Mouse (Mus musculus): ENCODE measurements around the gene Gipc2. TPM values are rescaled to one million over a fixed set of nuclear protein-coding genes. Genes with fewer than 3 reads are reported as not detected.

Gipc2 gene
- polyA plus RNA-seq, 1 experiment from 2014 or later = 4.1 TPM

DNA sequence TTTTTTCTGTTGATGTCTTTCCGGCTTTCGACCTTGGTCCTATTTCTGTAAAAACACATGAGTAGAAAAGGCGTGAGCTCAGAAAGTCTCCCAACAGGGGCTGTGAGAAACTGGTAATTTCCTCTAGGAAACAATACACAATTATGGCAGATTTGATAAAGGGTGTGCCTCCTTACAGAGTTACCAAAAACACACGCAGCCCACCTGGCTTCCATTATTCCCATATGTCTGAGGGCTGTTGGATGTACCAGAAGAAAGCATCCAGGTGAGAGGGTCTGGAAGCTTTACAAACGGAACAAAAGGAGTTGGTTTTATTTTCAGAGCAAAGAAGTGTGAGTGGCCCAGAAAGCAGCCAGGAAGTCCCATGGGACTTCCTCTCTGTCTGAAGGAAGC lies 58.0 kb downstream of the Gipc2 start:
- no peak for ATAC-seq
- Histone ChIP-seq H3K4me2 (ENCODE audit: low read length) (no peak overlapping the region), H3K27ac (ENCODE audit: low read length) (no peak overlapping the region), H3K9me3 (ENCODE audit: control insufficient read depth, low read length) (no peaks in the 10 kb centered on the region), H3K4me3 (replicated peaks; ENCODE audit: low read length) (no peak overlapping the region), H3K27me3 (replicated peaks; ENCODE audit: control insufficient read depth, insufficient read depth, low read length) (peaks cover 6% of the 10 kb centered on the region), H3K4me1 (replicated peaks; ENCODE audit: control insufficient read depth, insufficient read depth, low read length) (peaks cover 25% of the 10 kb centered on the region), H3K36me3 (ENCODE audit: control insufficient read depth, insufficient read depth) (no peaks in the 10 kb centered on the region), H3K9ac (replicated peaks; ENCODE audit: low read depth, low read length) (no peak overlapping the region)
- WGBS = 70% methylated on average over 5 of the region's 5 CpGs

DNA sequence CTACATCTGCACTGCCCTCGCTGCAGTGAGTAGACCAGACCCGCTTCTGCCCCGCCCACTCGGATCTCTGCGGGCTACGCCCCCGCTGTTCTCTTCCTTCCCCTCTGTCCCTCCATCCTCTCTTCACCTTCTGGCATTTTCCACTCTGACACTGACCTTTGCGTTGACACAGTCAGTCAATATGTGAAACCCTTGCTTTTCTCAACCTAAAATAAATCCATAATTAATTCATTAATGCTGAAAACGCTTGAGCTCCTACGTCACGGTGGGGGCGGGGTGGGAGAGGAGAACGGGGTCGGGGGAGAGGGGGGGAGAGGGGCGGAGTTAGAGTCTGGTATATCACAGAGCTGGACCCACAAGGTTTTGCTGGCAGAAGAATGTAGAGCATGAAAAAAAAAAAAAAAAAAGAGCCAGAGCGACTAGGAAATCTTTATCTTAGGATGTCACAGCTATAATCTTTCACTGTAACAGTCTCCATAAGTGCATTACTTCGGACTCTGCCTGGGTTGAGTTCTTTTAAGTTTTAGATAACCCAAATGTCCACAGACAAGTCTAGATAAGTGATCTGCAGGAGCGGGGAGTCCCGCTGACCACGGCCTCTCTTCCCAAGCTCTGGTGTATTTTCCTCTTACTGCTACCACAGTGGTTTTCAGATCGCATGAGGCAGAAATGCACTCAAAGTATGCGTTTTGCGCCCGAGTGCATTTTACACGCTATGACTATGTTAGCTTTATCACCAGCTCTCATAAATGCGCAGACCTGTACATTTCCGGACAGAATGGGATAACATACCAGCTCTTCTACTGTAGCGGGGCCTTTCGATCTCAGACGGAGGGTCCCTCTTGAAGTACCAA lies 58.7 kb downstream of the Gipc2 start:
- WGBS = 28% methylated on average over 29 of the region's 30 CpGs
- Histone ChIP-seq H3K36me3 (ENCODE audit: control insufficient read depth, insufficient read depth) (no peaks in the 10 kb centered on the region), H3K27me3 (replicated peaks; ENCODE audit: control insufficient read depth, insufficient read depth, low read length) (peaks cover 6% of the 10 kb centered on the region), H3K4me1 (replicated peaks; ENCODE audit: control insufficient read depth, insufficient read depth, low read length) (peaks cover 25% of the 10 kb centered on the region), H3K27ac (ENCODE audit: low read length) (no peak overlapping the region), H3K4me2 (ENCODE audit: low read length) (peak overlapping the region; percentile 68), H3K9me3 (ENCODE audit: control insufficient read depth, low read length) (no peaks in the 10 kb centered on the region), H3K9ac (replicated peaks; ENCODE audit: low read depth, low read length) (peak overlapping the region; percentile 48), H3K4me3 (replicated peaks; ENCODE audit: low read length) (peak overlapping the region; percentile 41)
- ATAC-seq = peak; percentile 57

DNA sequence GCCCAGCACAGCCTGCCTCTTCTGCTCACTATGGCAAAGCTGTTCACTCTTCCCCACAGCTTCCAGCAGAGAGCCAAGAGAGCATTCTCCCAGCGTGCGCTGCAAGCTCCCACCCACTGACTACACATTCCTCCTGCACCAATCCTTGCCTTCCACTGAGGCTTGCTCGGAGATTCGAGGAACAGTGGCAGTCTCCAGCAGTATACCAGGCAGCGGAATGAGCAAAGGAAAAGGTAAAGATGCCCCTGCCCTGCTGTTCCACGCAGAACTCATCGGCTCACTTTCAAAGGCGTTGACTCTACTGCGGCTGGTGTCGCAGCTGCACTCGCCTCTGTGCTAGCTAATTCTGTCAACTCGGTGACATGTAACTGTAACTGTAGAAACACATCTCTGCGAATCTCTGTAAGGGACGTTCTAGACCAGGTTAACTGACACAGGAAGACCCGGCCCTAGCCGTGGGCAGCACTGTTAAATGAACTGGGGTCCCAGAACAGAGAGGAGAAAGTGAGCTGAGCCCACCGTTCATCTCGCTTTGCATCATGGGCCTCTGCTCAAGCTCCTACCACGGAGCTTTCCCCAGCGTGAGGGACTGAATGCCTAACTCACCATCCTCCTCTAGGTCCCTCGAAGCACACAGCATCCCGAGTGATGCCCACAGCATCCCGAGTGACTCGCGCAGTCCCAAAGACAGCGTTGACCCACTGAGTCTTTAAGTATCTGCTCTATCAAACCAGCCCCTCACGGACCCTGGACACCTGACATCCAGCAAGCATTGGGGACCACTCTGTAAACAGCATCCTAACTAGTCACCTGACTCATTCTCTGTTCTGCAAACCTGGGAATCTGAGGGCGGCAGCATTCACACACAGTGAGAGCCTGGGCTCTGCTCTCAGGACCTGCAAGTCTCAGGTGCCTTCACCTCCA lies 59.5 kb downstream of the Gipc2 start:
- H3K27ac ChIP-seq (ENCODE audit: low read length) = no peak overlapping the region; the same call in 1 of the 2 replicates
- WGBS = 2% methylated on average over 28 of the region's 28 CpGs
- peaks cover 6% of the 10 kb centered on the region for H3K27me3 ChIP-seq (replicated peaks; ENCODE audit: control insufficient read depth, insufficient read depth, low read length)

DNA sequence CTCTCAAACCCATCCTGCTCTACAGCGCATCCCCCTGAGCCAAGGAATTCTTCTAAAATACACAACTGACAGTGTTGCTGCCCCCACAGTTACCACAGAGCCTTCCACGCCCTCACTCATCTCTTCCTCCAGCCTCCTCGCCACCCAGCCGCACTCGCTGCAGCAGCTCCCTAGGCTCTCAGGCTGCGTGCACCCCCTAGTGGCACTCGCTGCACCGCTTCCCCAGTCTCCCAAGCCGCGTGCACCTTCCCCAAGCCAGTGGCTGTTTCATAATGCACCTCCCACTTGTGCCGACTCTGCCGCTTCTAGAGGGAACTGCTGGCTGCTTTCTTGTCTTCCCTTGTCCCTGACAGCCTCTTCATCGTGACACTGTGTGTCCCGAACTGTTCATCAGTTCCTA lies 60.7 kb downstream of the Gipc2 start:
- H3K4me1 ChIP-seq (replicated peaks; ENCODE audit: control insufficient read depth, insufficient read depth, low read length) = peaks cover 22% of the 10 kb centered on the region
- H3K9me3 ChIP-seq (ENCODE audit: control insufficient read depth, low read length) = no peaks in the 10 kb centered on the region
- peaks cover 6% of the 10 kb centered on the region for H3K27me3 ChIP-seq (replicated peaks; ENCODE audit: control insufficient read depth, insufficient read depth, low read length)
- 0 out of 2 replicates have a peak overlapping the region, but pooled peaks have one; percentile 13 for H3K9ac ChIP-seq (replicated peaks; ENCODE audit: low read depth, low read length)
- H3K4me3 ChIP-seq (replicated peaks; ENCODE audit: low read length) = peak overlapping the region; percentile 31
- WGBS = 3% methylated on average over 14 of the region's 14 CpGs
- peak overlapping the region; percentile 68 for H3K4me2 ChIP-seq (ENCODE audit: low read length)
- no peaks in the 10 kb centered on the region for H3K36me3 ChIP-seq (ENCODE audit: control insufficient read depth, insufficient read depth)
- H3K27ac ChIP-seq (ENCODE audit: low read length) = no peak overlapping the region
- ATAC-seq = peak; percentile 66

More for the DNA sequence above, 59.5 kb downstream of the Gipc2 start:
- Histone ChIP-seq H3K4me3 (replicated peaks; ENCODE audit: low read length) (peak overlapping the region; percentile 41), H3K9me3 (ENCODE audit: control insufficient read depth, low read length) (no peaks in the 10 kb centered on the region), H3K4me1 (replicated peaks; ENCODE audit: control insufficient read depth, insufficient read depth, low read length) (peaks cover 25% of the 10 kb centered on the region), H3K4me2 (ENCODE audit: low read length) (peak overlapping the region; percentile 68), H3K36me3 (ENCODE audit: control insufficient read depth, insufficient read depth) (no peaks in the 10 kb centered on the region), H3K9ac (replicated peaks; ENCODE audit: low read depth, low read length) (peak overlapping the region; percentile 48)
- peak; percentile 72 for ATAC-seq

DNA sequence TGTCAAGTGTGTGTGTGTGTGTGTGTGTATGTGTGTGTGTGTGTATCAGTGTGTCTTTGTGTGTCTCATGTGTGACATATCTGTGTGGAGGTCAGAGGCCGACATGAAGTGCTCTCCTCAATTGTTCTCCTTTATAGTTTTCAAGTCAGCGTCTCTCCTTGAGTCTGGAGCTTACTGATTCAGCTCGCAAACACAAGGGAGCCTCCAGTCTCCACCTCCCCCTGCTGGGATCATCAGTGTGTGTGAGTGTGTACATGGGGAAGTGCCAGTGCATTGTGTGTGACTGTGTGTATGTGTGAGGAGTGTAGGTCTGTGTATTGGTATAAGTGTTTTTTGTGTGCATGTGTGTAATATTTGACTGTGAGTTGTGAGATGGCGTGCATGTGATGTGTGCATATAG lies 62.6 kb downstream of the Gipc2 start:
- Histone ChIP-seq H3K9ac (replicated peaks; ENCODE audit: low read depth, low read length) (no peak overlapping the region), H3K9me3 (ENCODE audit: control insufficient read depth, low read length) (no peaks in the 10 kb centered on the region), H3K36me3 (ENCODE audit: control insufficient read depth, insufficient read depth) (no peaks in the 10 kb centered on the region), H3K4me1 (replicated peaks; ENCODE audit: control insufficient read depth, insufficient read depth, low read length) (peaks cover 22% of the 10 kb centered on the region), H3K27ac (ENCODE audit: low read length) (no peak overlapping the region), H3K4me2 (ENCODE audit: low read length) (no peak overlapping the region), H3K27me3 (replicated peaks; ENCODE audit: control insufficient read depth, insufficient read depth, low read length) (peaks cover 6% of the 10 kb centered on the region; the same call in 1 of the 2 replicates), H3K4me3 (replicated peaks; ENCODE audit: low read length) (no peak overlapping the region)
- WGBS = 92% methylated on average over 4 of the region's 4 CpGs
- ATAC-seq = no peak

DNA sequence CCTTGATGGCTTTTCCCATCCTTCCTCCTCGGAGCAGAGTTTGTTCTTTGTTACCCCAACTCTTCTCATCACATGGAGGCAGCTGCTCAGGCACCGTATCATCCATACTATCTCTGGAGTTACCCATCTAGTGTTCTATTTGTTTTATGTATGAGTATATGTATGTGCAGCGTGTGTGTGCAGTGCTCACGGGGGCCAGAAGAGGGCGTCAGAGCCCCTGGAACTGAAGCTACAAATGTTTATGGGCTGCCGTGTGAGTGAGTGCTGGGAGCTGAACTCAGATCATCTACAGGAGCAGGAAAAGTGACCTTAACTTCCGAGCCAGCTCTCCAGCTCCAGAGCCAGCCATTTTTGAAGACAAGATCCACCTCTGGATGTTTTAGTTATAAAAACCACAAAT lies 64.6 kb downstream of the Gipc2 start:
- H3K4me2 ChIP-seq (ENCODE audit: low read length) = no peak overlapping the region
- peaks cover 4% of the 10 kb centered on the region; the same call in 1 of the 2 replicates for H3K27me3 ChIP-seq (replicated peaks; ENCODE audit: control insufficient read depth, insufficient read depth, low read length)
- H3K36me3 ChIP-seq (ENCODE audit: control insufficient read depth, insufficient read depth) = no peaks in the 10 kb centered on the region
- H3K4me3 ChIP-seq (replicated peaks; ENCODE audit: low read length) = no peak overlapping the region
- H3K9ac ChIP-seq (replicated peaks; ENCODE audit: low read depth, low read length) = no peak overlapping the region
- no peaks in the 10 kb centered on the region for H3K9me3 ChIP-seq (ENCODE audit: control insufficient read depth, low read length)
- 94% methylated on average over 7 of the region's 7 CpGs for WGBS
- peaks cover 9% of the 10 kb centered on the region for H3K4me1 ChIP-seq (replicated peaks; ENCODE audit: control insufficient read depth, insufficient read depth, low read length)
- no peak for ATAC-seq
- H3K27ac ChIP-seq (ENCODE audit: low read length) = no peak overlapping the region

DNA sequence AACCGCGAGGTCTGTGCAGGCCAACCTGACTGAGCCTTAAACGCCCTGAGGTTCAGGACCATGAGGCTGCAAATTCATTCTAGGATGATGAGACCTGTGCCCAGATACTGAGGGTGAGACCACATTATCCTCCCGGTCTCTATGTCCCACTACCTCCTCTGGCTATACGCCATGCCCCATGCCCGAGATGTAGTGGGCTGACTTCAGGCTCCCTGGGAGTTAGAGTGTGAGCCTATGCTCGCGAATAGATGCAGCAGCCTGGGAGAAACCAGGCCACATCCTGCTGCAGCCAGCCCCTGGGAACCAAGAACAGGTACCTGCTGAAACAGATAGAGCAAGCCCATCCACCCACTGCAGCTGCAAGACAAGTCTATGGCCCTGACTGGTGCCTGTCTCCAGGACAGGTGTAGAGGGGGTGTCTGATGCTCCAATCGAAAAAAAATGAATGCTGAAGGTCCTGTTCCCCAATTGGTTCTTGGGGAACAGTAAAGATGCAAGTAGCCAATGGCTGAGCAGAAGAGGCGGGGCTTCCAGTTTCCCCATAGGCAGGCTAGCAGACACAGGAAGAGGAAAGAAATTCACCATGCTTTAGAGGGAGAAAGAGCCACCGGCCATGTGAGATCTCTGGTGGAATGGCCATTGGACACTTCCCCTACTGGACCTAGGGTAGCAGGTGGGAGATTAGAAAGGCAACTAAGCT lies 65.8 kb downstream of the Gipc2 start:
- H3K27ac ChIP-seq (ENCODE audit: low read length) = no peak overlapping the region
- H3K4me1 ChIP-seq (replicated peaks; ENCODE audit: control insufficient read depth, insufficient read depth, low read length) = no peaks in the 10 kb centered on the region
- peak overlapping the region; percentile 43 for H3K4me2 ChIP-seq (ENCODE audit: low read length)
- 43% methylated on average over 11 of the region's 11 CpGs for WGBS
- no peaks in the 10 kb centered on the region for H3K9me3 ChIP-seq (ENCODE audit: control insufficient read depth, low read length)
- H3K4me3 ChIP-seq (replicated peaks; ENCODE audit: low read length) = peak overlapping the region; percentile 24
- peak overlapping the region; percentile 32; the same call in 1 of the 2 replicates for H3K9ac ChIP-seq (replicated peaks; ENCODE audit: low read depth, low read length)
- ATAC-seq = peak; percentile 82
- H3K36me3 ChIP-seq (ENCODE audit: control insufficient read depth, insufficient read depth) = no peaks in the 10 kb centered on the region
- H3K27me3 ChIP-seq (replicated peaks; ENCODE audit: control insufficient read depth, insufficient read depth, low read length) = peaks cover 4% of the 10 kb centered on the region; the same call in 1 of the 2 replicates

DNA sequence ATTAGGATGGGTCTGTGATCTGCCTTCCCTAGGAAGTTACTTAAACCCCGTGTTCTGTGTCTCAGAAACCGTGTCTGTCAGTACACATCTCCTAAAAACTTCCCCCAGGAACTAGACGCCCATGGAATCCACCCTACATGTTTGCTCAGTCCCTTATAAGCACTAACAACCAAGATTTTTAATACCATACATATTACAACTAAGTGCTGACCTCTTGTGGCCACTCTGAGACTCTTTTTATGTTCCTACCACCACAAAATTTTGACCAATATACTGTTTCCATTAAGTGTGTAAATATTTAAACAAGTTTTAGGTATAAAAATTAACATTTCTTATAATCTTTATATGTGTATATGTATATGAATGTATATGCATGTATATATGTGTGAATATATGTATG lies 71.0 kb downstream of the Gipc2 start:
- Histone ChIP-seq H3K36me3 (ENCODE audit: control insufficient read depth, insufficient read depth) (no peaks in the 10 kb centered on the region), H3K9me3 (ENCODE audit: control insufficient read depth, low read length) (no peaks in the 10 kb centered on the region), H3K27ac (ENCODE audit: low read length) (no peak overlapping the region), H3K27me3 (replicated peaks; ENCODE audit: control insufficient read depth, insufficient read depth, low read length) (no peaks in the 10 kb centered on the region), H3K9ac (replicated peaks; ENCODE audit: low read depth, low read length) (no peak overlapping the region), H3K4me1 (replicated peaks; ENCODE audit: control insufficient read depth, insufficient read depth, low read length) (no peaks in the 10 kb centered on the region), H3K4me3 (replicated peaks; ENCODE audit: low read length) (no peak overlapping the region), H3K4me2 (ENCODE audit: low read length) (no peak overlapping the region)
- ATAC-seq = no peak; the same call in 1 of the 2 replicates
- WGBS = 10% methylated on average over 3 of the region's 3 CpGs
